Mouse (Mus musculus) G1E-ER4 (cell line): ENCODE measurements around the gene Ugt1a5. TPM values are rescaled to one million over a fixed set of nuclear protein-coding genes. Genes with fewer than 3 reads are reported as not detected.

Experiments used
- GATA1 ChIP-seq: IDR thresholded peaks from one replicate; pipeline ENCODE4 v1.8.0; 2012; ENCODE audit warnings: low read length, inconsistent platforms
- polyA plus RNA-seq: library from polyadenylated mRNA; stranded (reverse); fragments of >175 nt; gene quantifications from 2 replicates; pipeline ENCODE4 v1.2.3, GENCODE M21; 2012

The Ugt1a5 gene
- polyA plus RNA-seq, 1 experiment, result not detected

DNA sequence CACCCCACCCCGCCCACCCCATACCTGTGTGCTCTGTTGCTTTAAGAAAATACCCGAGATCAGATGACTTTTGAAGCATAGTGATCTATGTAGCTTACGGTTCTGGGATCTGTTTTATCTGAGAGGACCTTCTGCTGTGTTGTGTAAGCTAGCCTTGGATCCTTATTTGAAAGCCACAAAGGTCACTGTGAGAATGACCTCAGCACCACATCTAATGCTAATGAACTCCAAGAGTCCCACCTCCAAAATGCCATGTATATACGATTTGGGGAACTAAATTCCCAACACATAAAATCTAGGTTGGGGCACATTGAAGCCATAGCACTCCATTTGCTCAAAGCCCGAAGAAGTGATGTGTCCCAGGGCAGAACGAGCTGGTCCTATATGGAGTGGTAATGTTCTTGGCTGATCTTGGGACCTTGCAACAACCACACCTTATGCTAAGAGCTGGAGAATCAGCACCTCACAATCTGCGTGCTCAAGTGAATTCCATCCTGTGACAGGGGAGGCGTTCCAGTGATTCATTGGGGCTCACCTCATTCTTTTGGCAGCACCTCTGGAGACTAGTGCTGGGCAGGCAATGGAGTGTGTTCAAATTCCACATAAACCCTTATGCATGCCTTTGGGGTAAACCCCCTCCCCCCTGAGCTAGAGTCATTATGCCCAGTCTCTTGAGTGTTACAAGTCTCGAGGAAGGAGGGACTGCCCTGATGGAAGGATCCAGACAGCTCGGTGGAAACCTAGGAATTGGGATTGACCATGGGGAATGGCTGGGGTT lies 91.3 kb downstream of the Ugt1a5 start:
- TF ChIP-seq GATA1, result no peak

- TF ChIP-seq GATA1, result no peak
These were observed 91.9 kb downstream of the Ugt1a5 start for GRCm38 (mm10) chr1:88257681-88258080.

- no peak for TF ChIP-seq GATA1
These were observed 92.5 kb downstream of the Ugt1a5 start for GRCm38 (mm10) chr1:88258361-88258760.

DNA sequence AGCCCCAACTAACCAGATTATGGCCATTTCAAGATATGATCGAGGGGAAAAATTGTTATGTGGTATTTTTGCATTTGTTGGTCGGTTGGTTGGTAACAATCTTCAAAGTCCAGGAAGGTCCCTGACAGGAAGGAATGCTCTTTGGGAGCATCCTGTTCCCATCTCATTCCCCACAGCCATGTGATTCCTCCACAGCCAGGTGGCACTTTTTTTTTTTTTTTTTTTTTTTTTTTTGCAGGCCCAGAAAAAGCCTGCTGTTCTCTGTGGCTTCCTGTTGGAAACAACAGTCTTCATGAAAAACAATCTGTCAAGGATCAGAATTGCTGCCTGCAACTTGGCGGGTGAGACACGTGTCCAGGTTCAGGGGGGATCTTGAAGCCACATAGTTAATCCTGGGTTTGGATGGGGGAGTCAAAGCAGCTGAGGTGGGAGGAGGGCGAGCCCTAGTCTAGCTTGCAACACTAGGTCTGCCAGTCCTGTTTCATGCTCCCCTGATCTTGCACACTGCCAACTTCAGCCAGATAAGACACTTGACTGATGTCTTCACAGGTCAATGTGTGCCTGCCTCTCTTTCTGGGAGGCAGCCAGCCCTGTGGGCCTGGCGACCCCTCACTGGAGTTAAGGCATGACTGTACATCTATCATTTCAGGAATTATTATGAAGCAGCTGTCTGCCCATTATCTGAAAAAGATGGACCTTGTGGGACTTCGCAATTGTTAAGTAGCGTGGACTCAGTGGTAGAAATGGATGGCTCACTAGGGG lies 93.2 kb downstream of the Ugt1a5 start:
- no peak for TF ChIP-seq GATA1

DNA sequence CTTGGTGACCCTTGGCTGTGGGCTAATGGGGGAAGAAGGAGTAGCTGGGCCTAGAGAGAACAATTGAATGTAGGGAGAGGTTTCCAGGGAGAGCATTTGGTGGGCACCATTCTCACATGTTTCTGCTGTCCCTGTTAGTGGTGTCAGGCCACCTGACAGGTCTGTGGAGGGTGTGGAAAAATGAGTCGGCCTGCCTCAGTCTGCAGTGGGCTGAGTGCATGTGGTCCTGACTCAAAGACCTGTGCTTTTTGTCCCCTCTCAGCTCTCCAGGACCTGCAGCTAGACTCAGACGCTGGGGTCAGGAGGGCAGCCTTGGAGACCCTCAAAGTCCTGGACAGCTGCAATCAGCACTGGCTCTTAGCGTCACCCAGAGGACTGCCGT lies 93.8 kb downstream of the Ugt1a5 start:
- no peak for TF ChIP-seq GATA1

DNA sequence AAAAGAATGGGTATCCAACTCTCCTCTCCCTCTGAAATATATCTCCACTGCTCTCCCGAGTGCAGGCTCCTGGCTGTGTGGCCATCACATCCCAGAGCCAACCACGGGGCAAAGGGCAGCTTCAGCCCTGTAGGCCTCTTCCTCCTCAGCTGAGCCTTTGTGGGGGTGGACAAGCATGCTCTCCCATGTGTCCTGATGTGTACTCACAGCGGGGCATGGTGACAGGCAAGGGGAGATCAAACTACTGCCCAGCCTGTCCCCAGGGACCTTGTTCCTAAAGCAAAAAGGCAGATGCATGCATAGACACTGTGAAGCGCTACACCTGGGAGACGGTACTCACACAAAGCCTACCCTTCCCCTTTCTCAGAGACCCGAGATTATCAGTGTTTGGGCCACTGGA lies 94.3 kb downstream of the Ugt1a5 start:
- no peak for TF ChIP-seq GATA1

- no peak for TF ChIP-seq GATA1
These were observed 95.0 kb downstream of the Ugt1a5 start for GRCm38 (mm10) chr1:88260604-88261377.

DNA sequence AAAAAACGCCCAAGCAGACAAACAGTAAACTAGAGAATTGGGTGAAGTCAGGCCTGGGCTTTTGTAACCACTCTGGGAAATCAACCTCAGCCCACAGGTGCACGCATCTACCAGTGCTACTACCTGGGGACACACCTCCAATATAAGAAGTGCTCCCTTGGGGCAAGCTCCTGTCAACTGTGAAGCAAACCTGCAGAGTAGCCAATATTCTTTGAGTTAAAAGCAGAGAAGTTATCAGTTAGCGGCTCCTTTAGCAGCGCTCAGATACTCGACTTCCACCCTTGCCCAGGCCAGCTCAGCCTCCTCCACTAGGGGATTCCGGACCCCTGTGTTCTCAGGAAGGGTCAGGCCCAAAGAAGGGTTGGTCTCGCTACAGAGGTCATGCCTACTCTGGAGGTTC lies 95.9 kb downstream of the Ugt1a5 start:
- TF ChIP-seq GATA1, result no peak

DNA sequence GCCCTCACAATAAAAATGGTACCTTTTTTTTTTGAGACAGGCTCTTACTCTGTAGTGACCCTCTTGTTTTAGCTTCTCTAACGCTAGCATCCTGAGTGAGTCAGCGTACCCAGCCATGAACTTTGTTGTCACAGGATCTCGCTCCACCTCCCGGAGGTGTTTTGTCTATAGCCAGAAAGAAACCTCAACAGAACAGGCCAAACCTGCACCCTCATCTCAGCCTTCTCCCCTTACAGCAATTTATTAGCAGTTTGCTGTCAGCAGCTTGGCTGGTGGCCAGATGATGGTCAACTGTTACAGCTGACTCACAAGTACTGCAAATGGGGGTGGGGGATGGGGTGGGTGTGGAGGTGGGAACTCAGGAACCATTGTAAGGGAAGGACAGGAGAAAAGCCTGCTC lies 96.4 kb downstream of the Ugt1a5 start:
- no peak for TF ChIP-seq GATA1

DNA sequence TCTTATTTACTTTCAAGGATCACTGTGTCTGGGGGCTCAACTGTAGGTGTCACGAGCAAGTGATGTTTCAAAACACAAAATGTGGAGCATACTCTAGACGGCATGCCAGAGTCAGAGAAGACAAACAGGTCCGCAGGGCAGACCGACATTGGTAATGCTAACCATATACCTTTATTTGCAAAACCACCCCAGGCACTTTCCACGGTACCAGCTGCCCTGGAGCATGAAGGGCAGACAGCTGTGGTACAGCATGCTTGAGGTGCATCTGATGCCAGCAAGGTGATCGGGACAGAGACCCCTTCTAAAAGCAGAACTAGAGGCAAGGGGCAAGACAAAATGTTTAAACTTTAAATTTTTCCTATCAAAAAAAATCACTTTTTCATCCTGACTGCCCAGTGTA lies 97.1 kb downstream of the Ugt1a5 start:
- TF ChIP-seq GATA1, result no peak

DNA sequence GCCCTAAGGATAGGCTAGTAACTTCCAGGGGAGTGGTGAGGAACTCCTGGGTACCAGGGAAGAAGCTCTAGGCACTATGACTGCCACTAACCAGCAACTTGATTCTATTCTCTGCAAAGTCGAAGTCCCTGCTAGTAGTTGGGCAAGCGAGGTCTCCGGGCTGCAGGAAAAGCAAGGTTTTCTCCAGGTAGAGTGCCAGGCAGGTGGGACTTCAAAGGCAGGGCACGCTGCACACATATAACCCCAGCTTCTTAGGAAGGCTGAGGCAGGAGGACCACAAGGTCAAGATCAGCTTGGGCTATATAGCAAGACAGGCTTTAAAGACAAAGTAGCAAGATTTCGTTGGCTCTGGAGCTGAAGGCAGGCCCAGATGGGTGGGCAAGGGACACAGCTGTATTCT lies 98.0 kb downstream of the Ugt1a5 start:
- TF ChIP-seq GATA1, result no peak

- TF ChIP-seq GATA1, result no peak
These were observed 98.5 kb downstream of the Ugt1a5 start for GRCm38 (mm10) chr1:88264237-88264868.

GRCm38 (mm10) chr1:88264869-88265240 lies 99.0 kb downstream of the Ugt1a5 start:
- TF ChIP-seq GATA1, result no peak

DNA sequence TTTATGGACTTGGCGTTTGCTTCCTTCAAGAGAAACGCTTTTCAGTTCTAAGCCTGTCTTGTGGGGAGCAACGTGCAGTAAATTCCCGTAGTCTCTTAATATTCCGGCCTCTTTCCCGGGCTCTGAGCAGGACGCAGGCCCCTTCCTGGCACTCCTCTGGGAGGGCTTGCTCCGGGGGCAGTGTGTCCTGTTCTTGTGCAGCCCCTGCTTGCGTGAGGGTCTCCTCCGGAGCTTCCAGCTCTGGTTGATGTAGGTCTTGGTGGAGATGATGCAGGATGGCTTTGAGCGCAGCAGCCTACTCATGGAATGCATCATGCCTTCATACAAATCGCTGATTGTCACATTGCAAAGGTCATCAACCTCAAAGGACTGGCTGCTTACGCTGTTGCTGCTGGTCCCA lies 100.3 kb downstream of the Ugt1a5 start:
- no peak for TF ChIP-seq GATA1

DNA sequence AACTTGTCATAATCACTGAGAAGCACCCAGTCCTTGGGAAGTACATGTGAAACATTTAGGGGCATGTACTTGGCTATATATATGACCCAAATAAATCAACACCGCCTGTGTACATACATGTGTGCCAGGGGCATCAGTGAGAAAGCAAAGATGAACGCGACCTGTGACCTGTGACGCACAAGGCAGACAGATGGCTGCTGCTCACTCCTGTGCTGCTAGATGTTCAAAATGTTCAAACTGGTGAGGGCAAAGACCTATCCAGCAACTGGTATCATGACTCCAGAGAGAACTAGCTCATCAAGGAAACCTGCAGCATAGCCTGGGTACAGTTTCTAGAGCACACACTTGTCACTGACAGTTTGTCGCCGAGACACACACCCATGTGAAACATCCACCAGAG lies 101.7 kb downstream of the Ugt1a5 start:
- no peak for TF ChIP-seq GATA1

DNA sequence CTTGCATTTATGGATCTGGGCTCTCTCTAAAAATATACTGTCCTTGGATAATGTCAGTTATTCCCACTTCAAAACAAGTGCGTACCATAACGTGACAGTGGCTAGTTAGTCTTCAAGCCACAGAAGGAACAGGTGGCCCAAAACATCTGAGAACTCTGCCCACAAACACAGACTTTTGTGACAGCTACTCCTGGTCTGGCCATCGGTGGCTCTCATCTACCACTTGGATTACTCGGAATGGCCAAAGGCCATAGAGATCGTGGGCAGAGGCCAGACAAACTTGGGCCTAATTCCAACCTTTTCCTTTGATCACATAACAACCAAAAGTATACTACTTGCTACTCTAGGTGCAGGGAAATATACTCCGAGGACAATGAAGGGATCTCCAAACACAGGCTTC lies 102.3 kb downstream of the Ugt1a5 start:
- no peak for TF ChIP-seq GATA1

Other genes starting within 250 kb of the Ugt1a5 start
- 1.2 and 2.3 TPM in 2 replicates for gene Usp40, start 157.5 kb upstream of the Ugt1a5 start, polyA plus RNA-seq
- not detected in 2 replicates for gene Ugt1a10, start 110.6 kb upstream of the Ugt1a5 start, polyA plus RNA-seq
- not detected in 2 replicates for gene Ugt1a9, start 95.2 kb upstream of the Ugt1a5 start, polyA plus RNA-seq
- not detected in 2 replicates for gene Ugt1a8, start 78.2 kb upstream of the Ugt1a5 start, polyA plus RNA-seq
- not detected in 2 replicates for gene Ugt1a7c, start 71.0 kb upstream of the Ugt1a5 start, polyA plus RNA-seq
- gene Ugt1a6b, start 62.8 kb upstream of the Ugt1a5 start, polyA plus RNA-seq, result not detected in 2 replicates
- not detected in 2 replicates for gene Ugt1a6a, start 31.2 kb upstream of the Ugt1a5 start, polyA plus RNA-seq
- gene Ugt1a2, start 34.6 kb downstream of the Ugt1a5 start, polyA plus RNA-seq, result not detected in 2 replicates
- gene Dnajb3, start 39.8 kb downstream of the Ugt1a5 start, polyA plus RNA-seq, result not detected in 2 replicates
- gene Ugt1a1, start 45.9 kb downstream of the Ugt1a5 start, polyA plus RNA-seq, result not detected in 2 replicates
- gene Mroh2a, start 61.0 kb downstream of the Ugt1a5 start, polyA plus RNA-seq, result not detected in 2 replicates
- 48.5 and 76.4 TPM in 2 replicates for gene Hjurp, start 111.6 kb downstream of the Ugt1a5 start, polyA plus RNA-seq
- gene Trpm8, start 111.6 kb downstream of the Ugt1a5 start, polyA plus RNA-seq, result not detected in 2 replicates
- gene Spp2, start 240.9 kb downstream of the Ugt1a5 start, polyA plus RNA-seq, result not detected in 2 replicates